ENCODE assay signal across 11 mouse cellular contexts in genomic region chr15:19473521-19473920, GRCm38 (mm10).
DNase-seq lines count a peak whose midpoint lies in the region; ATAC-seq and TF ChIP-seq lines count a peak whose summit lies in the region.
"Had no signal": no experiment of that assay in that cellular context is flagged by ENCODE, and none has a peak within 500 bp of the region (broad histone marks: within the 10 kb centered on the region; RNA-seq: fewer than 3 reads in every experiment).

No protein-coding gene starts in this region.

- no peaks in the 10 kb centered on the region for H3K4me1 ChIP-seq in hindbrain, postnatal 0 days (ENCODE audit: insufficient read depth, low read length)
- no peaks in the 10 kb centered on the region for H3K4me1 ChIP-seq in hindbrain, embryonic 10.5 days (replicated peaks)
- H3K4me1 ChIP-seq in midbrain, embryonic 14.5 days (ENCODE audit: control insufficient read depth, insufficient read depth, low read length) = no peaks in the 10 kb centered on the region
- no peaks in the 10 kb centered on the region for H3K4me1 ChIP-seq in midbrain, embryonic 15.5 days
- H3K4me1 ChIP-seq: stomach, embryonic 15.5 days had no signal

- H3K4me2 ChIP-seq in hindbrain, postnatal 0 days (ENCODE audit: low read depth, low read length) = no peak overlapping the region
- H3K4me2 ChIP-seq in midbrain, embryonic 14.5 days (ENCODE audit: low read length) = no peak overlapping the region
- no peak overlapping the region for H3K4me2 ChIP-seq in midbrain, embryonic 15.5 days
- H3K4me2 ChIP-seq: stomach, embryonic 15.5 days had no signal

- no peak overlapping the region for H3K4me3 ChIP-seq in hindbrain, postnatal 0 days (ENCODE audit: low read length)
- H3K4me3 ChIP-seq in hindbrain, embryonic 10.5 days = no peak overlapping the region
- no peak overlapping the region for H3K4me3 ChIP-seq in midbrain, embryonic 14.5 days (replicated peaks; ENCODE audit: low read depth, low read length)
- H3K4me3 ChIP-seq in midbrain, embryonic 15.5 days = no peak overlapping the region
- H3K4me3 ChIP-seq: stomach, embryonic 15.5 days had no signal

- H3K9me3 ChIP-seq in hindbrain, postnatal 0 days (ENCODE audit: low read length) = no peaks in the 10 kb centered on the region
- no peaks in the 10 kb centered on the region for H3K9me3 ChIP-seq in hindbrain, embryonic 10.5 days
- H3K9me3 ChIP-seq in midbrain, embryonic 14.5 days (ENCODE audit: control insufficient read depth, low read length) = no peaks in the 10 kb centered on the region
- H3K9me3 ChIP-seq in midbrain, embryonic 15.5 days = no peaks in the 10 kb centered on the region
- H3K9me3 ChIP-seq: stomach, embryonic 15.5 days had no signal

- H3K27ac ChIP-seq in hindbrain, postnatal 0 days = no peak overlapping the region
- no peak overlapping the region for H3K27ac ChIP-seq in hindbrain, embryonic 10.5 days
- H3K27ac ChIP-seq in midbrain, embryonic 14.5 days (replicated peaks; ENCODE audit: low read depth, low read length) = no peak overlapping the region
- H3K27ac ChIP-seq in midbrain, embryonic 15.5 days = no peak overlapping the region
- H3K27ac ChIP-seq: stomach, embryonic 15.5 days had no signal

- ATAC-seq in hindbrain, postnatal 0 days = no peak
- no peak for ATAC-seq in midbrain, embryonic 14.5 days (ENCODE audit: low FRiP score, low TSS enrichment)
- no peak for ATAC-seq in midbrain, embryonic 15.5 days (replicated peaks)

- no peaks in the 10 kb centered on the region for H3K27me3 ChIP-seq in hindbrain, postnatal 0 days (ENCODE audit: insufficient read depth, low read length)
- no peaks in the 10 kb centered on the region for H3K27me3 ChIP-seq in hindbrain, embryonic 10.5 days (ENCODE audit: insufficient read depth, poor library complexity, severe bottlenecking)
- H3K27me3 ChIP-seq in midbrain, embryonic 14.5 days (ENCODE audit: control insufficient read depth, insufficient read depth, low read length) = no peaks in the 10 kb centered on the region
- no peaks in the 10 kb centered on the region for H3K27me3 ChIP-seq in midbrain, embryonic 15.5 days (replicated peaks)
- H3K27me3 ChIP-seq: stomach, embryonic 15.5 days had no signal

- no peak overlapping the region for H3K9ac ChIP-seq in hindbrain, postnatal 0 days (replicated peaks; ENCODE audit: low read length)
- H3K9ac ChIP-seq in midbrain, embryonic 14.5 days (replicated peaks; ENCODE audit: low read length) = no peak overlapping the region
- H3K9ac ChIP-seq in midbrain, embryonic 15.5 days = no peak overlapping the region
- H3K9ac ChIP-seq: stomach, embryonic 15.5 days had no signal

- DNase-seq in hindbrain, postnatal 0 days (ENCODE audit: low spot score) = peak; percentile 61
- no peak for DNase-seq in hindbrain, embryonic 10.5 days (ENCODE audit: low spot score)
- DNase-seq in midbrain, embryonic 14.5 days = peak; percentile 72
- peak; percentile 18 for DNase-seq in NIH3T3 (ENCODE audit: low read depth)
- peak; percentile 61 for DNase-seq in retina, embryonic 14.5 days (ENCODE audit: low spot score)
- no peak for DNase-seq in urinary bladder, postnatal 25 days (ENCODE audit: low spot score)
- DNase-seq in urinary bladder, adult 18-20 months (ENCODE audit: low spot score in 2 of 2) = no peak
- DNase-seq: cerebellum, adult 11 months; lung, adult 2 months had no signal

- H3K36me3 ChIP-seq in hindbrain, postnatal 0 days (ENCODE audit: insufficient read depth, low read length) = no peaks in the 10 kb centered on the region
- H3K36me3 ChIP-seq in hindbrain, embryonic 10.5 days = no peaks in the 10 kb centered on the region
- no peaks in the 10 kb centered on the region for H3K36me3 ChIP-seq in midbrain, embryonic 14.5 days (ENCODE audit: control insufficient read depth, insufficient read depth, low read length)
- H3K36me3 ChIP-seq in midbrain, embryonic 15.5 days (replicated peaks) = no peaks in the 10 kb centered on the region
- H3K36me3 ChIP-seq: stomach, embryonic 15.5 days had no signal

- 21% methylated on average over 2 of the region's 2 CpGs for WGBS in hindbrain, postnatal 0 days
- 39% methylated on average over 2 of the region's 2 CpGs for WGBS in hindbrain, embryonic 10.5 days
- WGBS in midbrain, embryonic 14.5 days = 28% methylated on average over 2 of the region's 2 CpGs
- WGBS in midbrain, embryonic 15.5 days = 20% methylated on average over 2 of the region's 2 CpGs

- TF ChIP-seq CTCF in hindbrain, postnatal 0 days (IDR thresholded peaks at IDR 0.05; ENCODE audit: low read depth) = peak; percentile 71

Comparison
In these comparisons a context has a peak if more than half of its experiments do, and no peak if none do; other contexts are left out.
1. DNase-seq: peak in hindbrain, postnatal 0 days (single experiment), midbrain, embryonic 14.5 days (single experiment), NIH3T3 (single experiment) and retina, embryonic 14.5 days (single experiment); none in hindbrain, embryonic 10.5 days (single experiment), urinary bladder, postnatal 25 days (single experiment) and urinary bladder, adult 18-20 months (0 of 2).